In the genomic region with DNA sequence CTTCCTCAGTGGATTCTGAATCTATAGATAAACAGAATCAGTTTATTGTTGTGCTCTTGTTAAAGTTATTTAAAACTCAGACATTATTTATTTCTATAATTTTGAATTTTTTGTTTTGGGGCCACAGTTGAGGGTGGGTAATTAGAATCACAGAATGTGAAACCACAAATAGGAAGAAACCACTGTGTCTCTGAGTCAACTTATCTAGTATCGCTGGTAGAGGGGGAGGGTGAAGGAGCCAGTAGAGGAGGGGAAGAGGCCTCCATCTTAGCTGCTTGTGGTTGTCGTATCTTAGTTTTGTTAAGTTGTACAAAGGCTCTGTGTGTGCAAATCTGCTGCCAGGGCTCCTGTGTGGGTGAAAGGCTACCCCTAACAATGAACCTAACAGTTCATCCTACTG, we compare ENCODE assay signal across 26 mouse cellular contexts.
"Had no signal": no experiment of that assay in that cellular context is flagged by ENCODE, and none has a peak within 500 bp of the region (broad histone marks: within the 10 kb centered on the region; RNA-seq: fewer than 3 reads in every experiment).

No protein-coding gene starts in this region.

- H3K27me3 ChIP-seq: hindbrain, embryonic 12.5 days; kidney, embryonic 15.5 days; limb, embryonic 13.5 days; limb, embryonic 15.5 days; liver, embryonic 12.5 days had no signal

- H3K27ac ChIP-seq: heart, adult 2 months; hindbrain, embryonic 10.5 days; hindbrain, embryonic 12.5 days; hindbrain, embryonic 14.5 days; kidney, embryonic 15.5 days; kidney, postnatal 0 days; left cerebral cortex, adult 2 months; limb, embryonic 13.5 days; limb, embryonic 15.5 days; liver, embryonic 12.5 days; liver, embryonic 14.5 days had no signal

- H3K36me3 ChIP-seq: kidney, embryonic 15.5 days; limb, embryonic 15.5 days had no signal

- H3K4me3 ChIP-seq: heart, adult 2 months; hindbrain, embryonic 10.5 days; hindbrain, embryonic 12.5 days; kidney, embryonic 15.5 days; left cerebral cortex, adult 2 months; limb, embryonic 13.5 days; limb, embryonic 15.5 days; liver, embryonic 12.5 days had no signal

- H3K9ac ChIP-seq: hindbrain, embryonic 12.5 days; hindbrain, embryonic 14.5 days; kidney, embryonic 15.5 days; limb, embryonic 13.5 days; limb, embryonic 15.5 days; liver, embryonic 12.5 days; liver, embryonic 14.5 days had no signal

- ATAC-seq: hindbrain, embryonic 16.5 days; inflammation-experienced regulatory T-cells, adult 6 months; intestine, embryonic 16.5 days; liver, embryonic 12.5 days had no signal

- H3K4me2 ChIP-seq: heart, embryonic 11.5 days; hindbrain, embryonic 12.5 days; hindbrain, embryonic 14.5 days; kidney, embryonic 15.5 days; limb, embryonic 13.5 days; limb, embryonic 15.5 days; liver, embryonic 12.5 days had no signal

- H3K4me1 ChIP-seq: hindbrain, embryonic 10.5 days; hindbrain, embryonic 12.5 days; limb, embryonic 13.5 days; limb, embryonic 15.5 days had no signal

- H3K9me3 ChIP-seq: hindbrain, embryonic 10.5 days; hindbrain, embryonic 12.5 days; kidney, embryonic 15.5 days; limb, embryonic 13.5 days; limb, embryonic 15.5 days; liver, embryonic 12.5 days had no signal

- DNase-seq: gastrocnemius, postnatal 10 days; gastrocnemius, postnatal 25 days; heart, adult 2 months; heart, postnatal 10 days; heart, postnatal 4 days; kidney, adult 11 months; kidney, adult 2 months; kidney, adult 9 months; kidney, postnatal 14 days; kidney, postnatal 36 days; layer of hippocampus, adult 9-11 months; left cerebral cortex, postnatal 4 days had no signal
